Mouse (Mus musculus) heart, embryonic 11.5 days (tissue): ENCODE measurements around the gene Sema7a. TPM values are rescaled to one million over a fixed set of nuclear protein-coding genes. Genes with fewer than 3 reads are reported as not detected.

Experiments
- ATAC-seq: fragments of 200-750 bp; cut with Nextera tagmentation; replicated peaks from 2 replicates; pipeline ENCODE4 v1.8.0; 2017; ENCODE audit warnings: moderate library complexity; ENCODE audit not compliant: insufficient number of reproducible peaks, low FRiP score, low TSS enrichment
- H3K27ac ChIP-seq: fragments of 300-500 bp; sonication (generic); 2 replicates; pipeline ENCODE4 v1.5.1; 2014; ENCODE audit warnings: mild to moderate bottlenecking, low read depth, low read length
- H3K27me3 ChIP-seq: fragments of 300-500 bp; sonication (generic); 2 replicates; pipeline ENCODE4 v1.6.1; 2014; ENCODE audit warnings: mild to moderate bottlenecking, low read length, mixed read lengths; ENCODE audit not compliant: control insufficient read depth, insufficient read depth
- H3K36me3 ChIP-seq: fragments of 300-500 bp; sonication (generic); 2 replicates; pipeline ENCODE4 v1.6.1; 2014; ENCODE audit warnings: mild to moderate bottlenecking, low read length, moderate library complexity, mixed read lengths; ENCODE audit not compliant: control insufficient read depth, insufficient read depth
- H3K4me1 ChIP-seq: fragments of 300-500 bp; sonication (generic); 2 replicates; pipeline ENCODE4 v1.6.1; 2014; ENCODE audit warnings: low read length; ENCODE audit not compliant: control insufficient read depth, insufficient read depth
- H3K4me2 ChIP-seq: fragments of 300-500 bp; sonication (generic); 2 replicates; pipeline ENCODE4 v1.6.1; 2014; ENCODE audit warnings: mild to moderate bottlenecking, moderate library complexity
- H3K4me3 ChIP-seq: fragments of 300-500 bp; sonication (generic); 2 replicates; pipeline ENCODE4 v1.5.1; 2014; ENCODE audit warnings: low read depth, low read length
- H3K9ac ChIP-seq: fragments of 300-500 bp; sonication (generic); 2 replicates; pipeline ENCODE4 v1.6.1; 2014; ENCODE audit warnings: mild to moderate bottlenecking, low read depth, low read length, moderate library complexity
- H3K9me3 ChIP-seq: fragments of 300-500 bp; sonication (generic); replicated peaks from 2 replicates; pipeline ENCODE4 v1.6.1; 2016; ENCODE audit warnings: low read length; ENCODE audit not compliant: control insufficient read depth
- WGBS: fragments of 180-500 bp; shearing (Covaris S2); extraction: QIAGEN DNeasy Blood & Tissue Kit; methylation state at CpG from one replicate; pipeline ENCODE4 v1.1.7; 2014; ENCODE audit not compliant: insufficient replicate concordance; 5-methylcytosine and 5-hydroxymethylcytosine counted together
- polyA plus RNA-seq: library from polyadenylated mRNA; unstranded; fragments of >200 nt; fragmentation: Nextera tagmentation; extraction: Ambion mirVana; gene quantifications from 2 replicates; pipeline ENCODE4 v1.2.1, GENCODE M21; 2014

The Sema7a gene
- polyA plus RNA-seq, 1 experiment from 2014 or later: 0.17 TPM

DNA sequence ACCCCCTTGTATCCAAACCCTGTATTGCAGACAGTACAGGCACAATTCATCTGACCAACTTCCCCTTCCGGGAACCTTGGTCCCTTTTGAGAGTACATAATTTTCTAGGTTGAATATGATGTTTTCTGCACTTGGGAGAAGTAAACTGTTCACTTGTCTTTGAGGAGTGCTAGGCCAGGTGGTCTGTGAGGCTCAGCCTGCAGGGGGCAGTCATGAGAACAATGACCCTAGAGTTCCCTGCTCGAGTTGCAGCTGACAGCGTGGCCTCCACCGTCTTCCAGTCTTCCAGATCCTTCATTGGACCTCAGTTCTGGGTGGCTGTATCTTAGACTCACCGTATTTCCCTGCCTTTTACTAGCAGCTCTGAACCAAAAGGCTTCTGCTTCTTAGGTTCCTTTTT is 4.7 kb downstream of the Sema7a start:
- Histone ChIP-seq H3K4me1 (peaks cover 7% of the 10 kb centered on the region; the same call in 1 of the 2 replicates), H3K4me2 (no peak overlapping the region), H3K4me3 (no peak overlapping the region), H3K27me3 (peaks cover 59% of the 10 kb centered on the region), H3K36me3 (no peaks in the 10 kb centered on the region), H3K9ac (no peak overlapping the region), H3K27ac (no peak overlapping the region), H3K9me3 (no peaks in the 10 kb centered on the region)
- ATAC-seq: no peak
- WGBS: 19% methylated on average over 5 of the region's 5 CpGs

DNA sequence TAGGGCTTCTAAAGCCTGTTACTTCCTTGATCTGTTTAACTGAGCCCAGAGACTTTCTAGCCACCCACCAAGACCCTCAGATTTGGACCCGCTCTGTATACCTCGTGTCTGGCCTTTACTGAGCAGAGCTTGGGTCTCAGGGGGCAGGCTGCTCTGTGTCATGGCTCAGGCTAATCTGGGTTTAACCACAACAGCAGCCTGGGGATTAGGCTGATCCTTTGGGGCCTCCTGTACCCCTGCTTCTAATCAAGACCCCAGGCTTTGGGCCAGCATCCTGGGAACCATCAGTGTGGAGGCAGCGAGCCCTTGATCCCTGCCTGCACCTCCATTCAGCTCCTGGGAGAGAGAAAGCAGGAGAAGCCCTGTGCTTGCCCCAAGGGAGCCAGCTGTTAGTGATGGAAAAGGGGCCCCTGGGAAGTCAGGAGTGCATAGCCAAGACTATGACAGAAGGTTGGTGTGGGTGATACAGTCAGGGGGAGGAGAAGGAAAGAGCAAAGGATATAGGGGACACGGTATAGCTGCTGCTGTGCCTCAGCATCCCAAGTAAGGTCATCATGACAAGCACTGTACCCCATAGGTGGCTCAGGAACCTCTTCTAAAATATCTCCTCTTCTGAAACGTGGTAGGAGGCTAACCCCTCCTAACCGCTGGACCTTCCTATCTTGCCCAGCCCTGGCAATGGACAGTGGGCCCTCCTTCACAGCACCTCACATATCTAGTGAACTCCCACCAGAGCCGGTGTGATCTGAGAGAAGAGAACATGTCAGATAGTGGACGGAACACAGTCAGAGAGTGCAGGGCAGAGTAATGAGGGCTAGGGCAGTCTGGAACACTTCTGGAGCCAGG is 6.1 kb downstream of the Sema7a start:
- no peak overlapping the region for H3K4me2 ChIP-seq
- no peaks in the 10 kb centered on the region for H3K9me3 ChIP-seq
- H3K27me3 ChIP-seq: peaks cover 45% of the 10 kb centered on the region
- H3K27ac ChIP-seq: no peak overlapping the region
- H3K36me3 ChIP-seq: no peaks in the 10 kb centered on the region
- WGBS: 68% methylated on average over 8 of the region's 8 CpGs
- no peak for ATAC-seq
- no peak overlapping the region for H3K9ac ChIP-seq
- no peak overlapping the region for H3K4me3 ChIP-seq
- H3K4me1 ChIP-seq: peaks cover 12% of the 10 kb centered on the region

DNA sequence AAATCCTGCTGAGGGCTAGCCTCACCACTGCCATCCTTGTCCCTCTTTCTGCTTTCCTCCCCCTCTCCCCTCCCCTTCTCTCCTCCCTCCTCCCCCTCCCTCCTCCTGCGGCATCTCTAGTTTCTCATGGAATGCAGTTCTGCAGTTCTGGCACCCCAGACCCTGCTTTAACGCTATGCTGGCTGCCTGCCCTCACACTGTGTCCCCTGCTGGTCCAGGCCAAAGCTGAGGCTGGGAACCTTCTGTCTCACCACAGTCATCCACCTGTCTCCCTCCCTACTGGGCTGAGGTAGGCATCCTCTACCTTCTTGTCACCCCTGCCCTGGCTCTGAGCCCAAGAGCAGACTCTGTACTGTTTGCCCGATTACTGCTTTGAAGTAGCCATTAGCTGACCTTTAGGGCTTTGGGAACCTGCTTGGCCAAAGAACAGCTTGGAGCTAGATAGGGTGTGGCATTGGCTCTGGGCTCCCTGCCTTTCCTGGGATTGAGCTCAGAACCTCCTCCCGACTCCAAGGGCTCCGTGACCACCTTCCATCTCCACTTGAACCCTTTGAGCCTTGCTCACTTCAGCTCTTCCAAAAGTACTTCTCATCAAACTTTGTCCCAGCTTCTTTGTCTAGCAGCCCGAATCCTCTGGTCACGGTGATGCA is 7.6 kb downstream of the Sema7a start:
- Histone ChIP-seq H3K27ac (no peak overlapping the region), H3K27me3 (peaks cover 33% of the 10 kb centered on the region), H3K4me3 (no peak overlapping the region), H3K9me3 (no peaks in the 10 kb centered on the region), H3K9ac (no peak overlapping the region), H3K4me1 (peaks cover 17% of the 10 kb centered on the region), H3K4me2 (no peak overlapping the region), H3K36me3 (no peaks in the 10 kb centered on the region)
- ATAC-seq: no peak
- WGBS: 60% methylated on average over 7 of the region's 7 CpGs

DNA sequence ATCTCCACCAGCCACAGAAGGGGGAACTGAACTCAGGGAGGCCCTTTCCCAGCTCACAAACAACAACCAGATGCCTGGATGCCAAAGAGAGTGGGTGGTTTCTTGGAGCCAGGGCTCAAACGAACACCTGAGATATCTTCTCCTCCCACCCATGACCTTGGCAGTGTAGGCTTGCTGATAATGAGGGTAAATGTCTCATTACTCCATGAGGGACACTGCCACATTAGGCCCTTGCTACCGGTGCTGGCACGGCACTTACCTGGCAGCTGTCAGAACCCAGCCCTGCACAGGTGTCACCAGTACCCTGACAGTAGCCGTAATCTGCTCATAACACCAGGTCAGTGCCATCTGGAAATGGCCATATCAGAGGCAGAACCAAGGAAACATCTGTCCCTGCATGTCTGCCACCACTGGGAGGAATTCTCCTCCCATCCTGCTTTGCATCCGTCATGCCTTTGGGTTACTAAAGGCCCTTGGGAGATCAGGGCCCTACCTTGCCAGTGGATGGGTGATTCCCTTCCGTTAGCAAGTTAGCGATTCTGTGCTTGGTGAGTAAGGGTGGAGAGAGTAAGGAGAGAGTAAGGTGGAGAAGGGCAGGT is 8.5 kb downstream of the Sema7a start:
- H3K9ac ChIP-seq: no peak overlapping the region
- 75% methylated on average over 7 of the region's 7 CpGs for WGBS
- H3K4me1 ChIP-seq: peaks cover 17% of the 10 kb centered on the region
- no peak overlapping the region for H3K4me3 ChIP-seq
- no peak for ATAC-seq
- H3K4me2 ChIP-seq: no peak overlapping the region
- H3K27me3 ChIP-seq: peaks cover 24% of the 10 kb centered on the region
- no peaks in the 10 kb centered on the region for H3K9me3 ChIP-seq
- no peak overlapping the region for H3K27ac ChIP-seq
- H3K36me3 ChIP-seq: no peaks in the 10 kb centered on the region

DNA sequence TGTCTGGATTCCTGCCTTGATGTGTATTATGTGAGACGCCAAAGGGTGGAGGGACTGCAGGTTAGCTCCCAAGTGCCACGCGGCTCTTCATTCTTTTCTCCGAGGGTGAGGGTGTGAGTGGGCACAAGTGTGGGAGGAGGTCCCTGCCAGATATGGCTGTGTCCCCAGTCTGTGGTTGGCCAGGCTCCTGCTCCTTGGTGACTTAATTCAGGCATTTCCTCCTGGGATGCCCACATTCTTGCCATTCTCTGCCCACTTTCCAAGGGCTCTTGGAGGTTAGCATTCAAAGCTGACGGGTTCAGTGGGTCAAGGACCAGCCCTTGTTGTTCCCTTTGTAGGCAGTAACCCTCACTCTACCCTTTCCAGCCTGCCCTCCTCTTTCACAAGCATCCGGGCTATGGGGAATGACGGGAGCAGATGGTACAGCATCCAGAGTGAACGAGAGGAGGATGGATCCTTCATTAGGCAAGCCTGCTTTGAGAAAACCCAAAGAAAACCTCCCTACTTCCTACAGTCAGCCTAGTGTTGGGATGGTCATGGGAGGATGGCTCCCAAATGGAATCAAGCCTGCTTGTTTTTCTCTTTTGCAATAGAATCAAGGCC is 9.3 kb downstream of the Sema7a start:
- Histone ChIP-seq H3K27me3 (peaks cover 23% of the 10 kb centered on the region), H3K9ac (no peak overlapping the region), H3K36me3 (no peaks in the 10 kb centered on the region), H3K9me3 (no peaks in the 10 kb centered on the region), H3K4me2 (no peak overlapping the region), H3K4me1 (peaks cover 17% of the 10 kb centered on the region), H3K4me3 (no peak overlapping the region), H3K27ac (no peak overlapping the region)
- WGBS: 76% methylated on average over 8 of the region's 8 CpGs
- no peak for ATAC-seq

DNA sequence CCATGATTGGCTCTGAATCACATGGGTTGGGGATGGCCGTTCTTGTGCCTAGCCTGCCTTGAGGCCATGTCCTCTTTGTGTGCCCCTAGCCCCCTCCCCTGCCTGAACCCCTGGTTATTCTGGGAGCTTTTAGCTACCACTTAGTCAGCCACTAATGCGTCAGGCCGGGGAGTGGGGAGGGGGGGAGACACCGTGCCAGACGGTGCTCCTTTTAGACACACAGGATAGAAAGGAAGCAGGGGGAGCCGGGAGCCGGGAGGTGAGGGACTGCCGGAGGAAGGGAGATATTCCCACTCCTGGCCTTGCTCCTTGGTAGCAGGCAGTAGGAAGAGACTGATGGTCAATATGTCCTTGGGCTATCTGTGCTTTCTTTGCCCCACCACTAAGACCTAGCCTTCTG is 10.0 kb downstream of the Sema7a start:
- Histone ChIP-seq H3K9me3 (no peaks in the 10 kb centered on the region), H3K9ac (no peak overlapping the region), H3K27me3 (peaks cover 23% of the 10 kb centered on the region), H3K4me2 (no peak overlapping the region), H3K4me1 (peaks cover 17% of the 10 kb centered on the region), H3K27ac (no peak overlapping the region), H3K36me3 (no peaks in the 10 kb centered on the region), H3K4me3 (no peak overlapping the region)
- ATAC-seq: no peak
- 19% methylated on average over 8 of the region's 8 CpGs for WGBS

DNA sequence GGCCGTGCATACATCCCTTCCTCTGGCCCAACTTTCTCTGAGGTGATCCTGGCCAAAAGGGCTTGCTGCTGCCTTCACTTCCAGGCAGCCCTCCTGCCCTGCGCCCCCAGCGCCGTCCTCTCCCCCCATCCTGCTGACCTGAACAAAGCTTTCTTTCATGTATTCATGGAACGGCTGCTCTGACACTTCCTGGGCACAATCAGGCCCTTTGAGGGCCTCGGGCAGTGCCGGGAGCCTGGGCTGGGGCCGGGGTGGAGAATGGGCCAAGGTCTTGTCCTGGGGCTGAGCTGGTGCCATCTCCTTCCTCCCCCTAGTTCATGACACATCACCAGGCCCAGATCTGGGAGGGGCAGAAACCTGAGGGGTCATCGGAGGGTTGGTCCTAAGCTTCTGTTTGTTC is 10.6 kb downstream of the Sema7a start:
- peaks cover 17% of the 10 kb centered on the region for H3K27me3 ChIP-seq
- H3K4me2 ChIP-seq: no peak overlapping the region
- H3K9ac ChIP-seq: no peak overlapping the region
- H3K4me1 ChIP-seq: peaks cover 17% of the 10 kb centered on the region
- 54% methylated on average over 9 of the region's 9 CpGs for WGBS
- no peaks in the 10 kb centered on the region for H3K36me3 ChIP-seq
- no peak overlapping the region for H3K4me3 ChIP-seq
- H3K9me3 ChIP-seq: no peaks in the 10 kb centered on the region
- no peak overlapping the region for H3K27ac ChIP-seq
- no peak for ATAC-seq

DNA sequence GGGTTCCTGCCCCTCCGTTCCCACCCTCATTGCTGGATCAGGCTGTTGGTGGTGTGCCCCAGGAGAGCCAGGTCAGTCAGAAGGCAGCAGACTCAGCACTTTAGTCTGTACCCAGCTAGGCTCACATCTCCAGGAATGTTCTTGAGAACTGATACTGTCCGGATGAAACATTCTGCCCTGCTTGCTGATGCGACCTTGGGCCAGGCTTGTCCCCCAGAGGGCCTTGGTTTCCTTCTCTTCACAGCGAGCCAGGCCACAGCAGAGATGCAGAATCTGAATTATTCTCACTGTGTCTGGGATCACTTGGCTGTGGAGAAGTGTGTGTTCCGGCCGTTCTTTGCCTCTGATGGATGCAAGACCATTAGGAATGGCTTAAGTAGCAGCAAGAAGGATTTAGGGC is 12.1 kb downstream of the Sema7a start:
- Histone ChIP-seq H3K27ac (no peak overlapping the region), H3K9ac (no peak overlapping the region), H3K4me1 (peaks cover 17% of the 10 kb centered on the region), H3K9me3 (no peaks in the 10 kb centered on the region), H3K4me3 (no peak overlapping the region), H3K27me3 (peaks cover 8% of the 10 kb centered on the region; the same call in 1 of the 2 replicates), H3K36me3 (no peaks in the 10 kb centered on the region), H3K4me2 (no peak overlapping the region)
- 65% methylated on average over 6 of the region's 6 CpGs for WGBS
- ATAC-seq: no peak
